Mouse (Mus musculus) ES-E14 (cell line): ENCODE results near the gene Gfi1b. TPM values are rescaled to one million over a fixed set of nuclear protein-coding genes. Genes with fewer than 3 reads are reported as not detected.

ENCODE experiments used
- DNase-seq: peaks from one replicate; pipeline ENCODE4 v3.0.0-alpha.2; 2013; ENCODE audit warnings: low read depth, low spot score
- H3K27ac ChIP-seq: 2 replicates; pipeline ENCODE4 v1.5.1; 2012; ENCODE audit warnings: low read depth, mild to moderate bottlenecking, low read length, moderate library complexity, mixed read lengths; ENCODE audit not compliant: poor library complexity, insufficient read depth, severe bottlenecking
- H3K36me3 ChIP-seq: 2 replicates; pipeline ENCODE4 v1.6.1; 2012; ENCODE audit warnings: mild to moderate bottlenecking, low read length, moderate library complexity, mixed read lengths; ENCODE audit not compliant: control insufficient read depth, poor library complexity, insufficient read depth, severe bottlenecking
- H3K4me1 ChIP-seq, 2 experiments: fragments of 150-350 bp in 1 of 2; sonication (generic) in 1 of 2; 2 replicates each; pipeline ENCODE4 v1.6.1; 2012; ENCODE audit warnings: low read length in 2 of 2, mild to moderate bottlenecking in 1 of 2, mixed read lengths in 1 of 2; ENCODE audit not compliant: control insufficient read depth in 2 of 2, insufficient read depth in 2 of 2, poor library complexity in 1 of 2
- H3K4me3 ChIP-seq, 2 experiments: fragments of 150-350 bp in 1 of 2; sonication (generic) in 1 of 2; 2 replicates each; pipeline ENCODE4 v1.5.1; 2012; ENCODE audit warnings: low read length in 2 of 2, low read depth in 1 of 2, mild to moderate bottlenecking in 1 of 2, mixed read lengths in 1 of 2; ENCODE audit not compliant: insufficient read depth in 1 of 2, poor library complexity in 1 of 2, severe bottlenecking in 1 of 2
- H3K9ac ChIP-seq: 2 replicates; pipeline ENCODE4 v1.6.1; 2012; ENCODE audit warnings: low read depth, mild to moderate bottlenecking, low read length, mixed read lengths; ENCODE audit not compliant: poor library complexity, insufficient read depth, severe bottlenecking
- H3K9me3 ChIP-seq: fragments of 150-350 bp; sonication (generic); 2 replicates; pipeline ENCODE4 v1.6.1; 2012; ENCODE audit warnings: low read depth, mild to moderate bottlenecking, low read length; ENCODE audit not compliant: control insufficient read depth, insufficient read depth
- CHD2 ChIP-seq: IDR thresholded peaks from 2 replicates; pipeline ENCODE4 v1.6.1; 2014; ENCODE audit warnings: mild to moderate bottlenecking, low read depth, low read length, inconsistent platforms
- HCFC1 ChIP-seq: IDR thresholded peaks from 2 replicates; pipeline ENCODE4 v1.6.1; 2012; ENCODE audit warnings: low read length, inconsistent platforms, borderline replicate concordance; ENCODE audit not compliant: insufficient read depth
- MAFK ChIP-seq: IDR thresholded peaks from 2 replicates; pipeline ENCODE4 v1.6.1; 2014; ENCODE audit warnings: mild to moderate bottlenecking, low read depth, low read length, inconsistent platforms; ENCODE audit not compliant: insufficient read depth
- ZC3H11A ChIP-seq: IDR thresholded peaks from 2 replicates; pipeline ENCODE4 v1.6.1; 2012; ENCODE audit warnings: low read depth, mild to moderate bottlenecking, inconsistent platforms, low read length, borderline replicate concordance
- ZNF384 ChIP-seq: IDR thresholded peaks from 2 replicates; pipeline ENCODE4 v1.6.1; 2012; ENCODE audit warnings: low read depth, low read length, inconsistent platforms
- in situ Hi-C, 2 experiments: fragments of 600-800 bp; cut with MboI; formaldehyde crosslinking; loops; one replicate each; pipeline ENCODE4 v1.15.1; 2025; ENCODE audit warnings: low sequenced_read_pairs in 2 of 2, inconsistent platforms in 1 of 2; ENCODE audit not compliant: unreplicated experiment in 2 of 2
- total RNA-seq: library from RNA; depleted of rRNA; stranded (reverse); fragments of 300-350 nt; gene quantifications from 2 replicates; pipeline ENCODE4 v1.2.3, GENCODE M21; 2012

Gfi1b gene
- total RNA-seq, 1 experiment = not detected

GRCm38 (mm10) chr2:28628053-28628452 lies 6.3 kb upstream of the Gfi1b start:
- Histone ChIP-seq H3K9me3 (no peaks in the 10 kb centered on the region), H3K9ac (no peak overlapping the region), H3K36me3 (no peaks in the 10 kb centered on the region), H3K27ac (no peak overlapping the region), H3K4me3 (no peak overlapping the region), H3K4me1 (no peaks in the 10 kb centered on the region)
- in situ Hi-C loops = no loop called here
- no peak for DNase-seq
- TF ChIP-seq HCFC1 = no peak
- no peak for TF ChIP-seq ZC3H11A
- no peak for TF ChIP-seq ZNF384
- TF ChIP-seq MAFK = no peak
- no peak for TF ChIP-seq CHD2

DNA sequence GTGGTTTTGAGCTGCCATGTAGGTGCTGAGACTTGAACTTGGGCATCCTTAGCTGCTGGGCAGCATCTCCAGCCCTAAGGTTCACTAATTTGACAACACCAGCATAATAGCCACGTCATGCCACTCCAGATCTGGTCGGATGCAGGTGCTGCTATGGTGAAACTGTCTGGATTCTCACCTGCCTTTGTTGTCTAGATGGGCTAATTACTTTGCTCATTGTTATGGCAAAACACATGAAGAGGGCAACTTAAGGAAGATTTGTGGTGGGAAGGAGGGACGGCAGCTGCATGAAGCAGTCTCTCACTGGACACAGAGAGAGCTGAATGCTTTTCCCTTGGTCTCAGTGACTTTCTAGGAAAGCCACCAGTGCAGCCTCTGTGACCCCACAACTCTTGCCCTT lies 4.3 kb upstream of the Gfi1b start:
- H3K9ac ChIP-seq = no peak overlapping the region
- in situ Hi-C loops = no loop called here
- H3K4me3 ChIP-seq = no peak overlapping the region
- no peak overlapping the region for H3K27ac ChIP-seq
- TF ChIP-seq MAFK (no peak), CHD2 (no peak), ZNF384 (no peak), ZC3H11A (no peak), HCFC1 (no peak)
- H3K4me1 ChIP-seq = no peaks in the 10 kb centered on the region
- no peaks in the 10 kb centered on the region for H3K36me3 ChIP-seq
- DNase-seq = no peak
- no peaks in the 10 kb centered on the region for H3K9me3 ChIP-seq

DNA sequence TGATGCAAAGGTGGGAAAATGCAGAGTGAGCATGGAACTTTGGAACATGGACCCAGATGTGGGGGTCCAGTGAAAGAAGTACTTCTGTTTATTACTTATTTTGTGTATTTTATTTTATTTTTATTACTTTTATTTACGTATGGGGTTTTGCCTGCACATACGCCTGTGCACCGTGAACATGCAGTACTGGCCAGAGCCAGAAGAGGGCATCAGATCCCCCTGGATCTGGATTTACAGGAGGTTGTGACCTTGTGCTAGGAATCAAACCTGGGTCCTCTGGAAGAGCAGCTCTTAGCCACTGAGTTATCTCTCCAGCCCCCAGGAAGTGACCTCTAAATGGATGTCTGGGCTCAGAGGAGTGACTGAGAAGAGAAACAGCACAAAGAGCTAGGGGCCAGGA lies 3.1 kb upstream of the Gfi1b start:
- in situ Hi-C loops = no loop called here

DNA sequence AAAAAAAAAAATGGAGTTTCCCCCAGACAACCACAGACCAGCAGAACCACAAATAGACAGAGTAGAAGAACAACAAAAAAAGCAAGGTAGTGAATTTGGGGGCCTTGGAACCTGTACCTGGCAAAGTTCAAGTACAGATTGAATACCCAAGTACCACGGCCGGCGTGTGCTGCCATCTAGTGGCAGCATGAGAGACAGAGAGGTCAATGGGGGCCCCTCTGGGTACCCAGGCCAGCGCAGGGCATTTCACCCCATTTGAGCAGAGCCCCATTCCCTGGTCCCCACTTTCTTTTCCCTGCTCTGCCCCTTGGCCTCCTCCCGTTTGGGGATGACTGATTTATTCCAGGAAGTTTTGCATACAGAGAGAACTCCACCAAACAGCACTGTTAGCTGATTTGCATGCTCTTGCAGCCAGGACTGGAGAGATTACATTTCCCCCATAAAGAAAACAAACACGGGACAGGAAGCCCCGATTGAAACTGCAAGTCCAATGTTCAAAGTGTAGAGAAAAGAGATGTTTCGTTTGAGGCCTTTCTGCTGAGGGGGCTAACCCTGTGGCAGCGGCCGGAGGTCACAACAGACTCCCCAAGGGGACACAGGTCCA lies 841 bp upstream of the Gfi1b start:
- no peak for TF ChIP-seq MAFK
- TF ChIP-seq HCFC1 = no peak
- no peak for TF ChIP-seq ZC3H11A
- TF ChIP-seq CHD2 = no peak
- TF ChIP-seq ZNF384 = no peak
- DNase-seq = no peak
- H3K4me1 ChIP-seq = no peaks in the 10 kb centered on the region
- H3K36me3 ChIP-seq = no peaks in the 10 kb centered on the region
- no peak overlapping the region for H3K9ac ChIP-seq
- no peak overlapping the region for H3K27ac ChIP-seq
- in situ Hi-C loops = no loop called here
- H3K9me3 ChIP-seq = no peaks in the 10 kb centered on the region
- H3K4me3 ChIP-seq = no peak overlapping the region

More for the DNA sequence above, 3.1 kb upstream of the Gfi1b start:
- DNase-seq = peak; percentile 59
- Histone ChIP-seq H3K9me3 (no peaks in the 10 kb centered on the region), H3K9ac (no peak overlapping the region), H3K4me1 (no peaks in the 10 kb centered on the region), H3K36me3 (no peaks in the 10 kb centered on the region), H3K4me3 (no peak overlapping the region), H3K27ac (no peak overlapping the region)
- no peak for TF ChIP-seq CHD2

DNA sequence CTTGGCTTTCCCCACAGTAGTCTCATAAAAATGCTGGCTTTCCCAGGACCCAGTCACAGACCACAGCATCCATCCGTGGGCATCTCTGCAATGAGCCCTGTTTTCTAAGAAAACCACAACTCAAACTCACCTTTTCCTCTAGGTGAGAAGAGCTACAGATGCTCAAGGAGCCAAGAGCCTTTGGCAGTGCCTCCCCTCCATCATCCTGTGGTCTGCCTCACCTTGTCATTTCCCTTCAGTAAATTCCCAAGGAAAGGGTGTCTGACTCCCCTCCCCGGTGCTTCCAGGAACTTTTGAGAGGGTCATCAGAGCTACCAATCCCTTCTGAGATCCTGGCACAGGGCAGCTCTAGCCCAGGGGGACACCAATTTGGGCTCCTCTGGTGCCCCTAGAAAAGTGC lies 671 bp downstream of the Gfi1b start:
- no peak for TF ChIP-seq HCFC1
- TF ChIP-seq ZC3H11A = no peak
- no peak for TF ChIP-seq ZNF384
- TF ChIP-seq MAFK = no peak
- no peak for TF ChIP-seq CHD2
- no peaks in the 10 kb centered on the region for H3K36me3 ChIP-seq
- H3K4me1 ChIP-seq = peaks cover 0 to 4% of the 10 kb centered on the region in 2 experiments; a peak in 2 of 4 replicates
- no peak for DNase-seq
- in situ Hi-C loops = no loop called here
- no peak overlapping the region for H3K4me3 ChIP-seq
- H3K9me3 ChIP-seq = no peaks in the 10 kb centered on the region
- no peak overlapping the region for H3K27ac ChIP-seq
- no peak overlapping the region for H3K9ac ChIP-seq
